Mouse (Mus musculus): ENCODE results near the gene Polh.

DNA sequence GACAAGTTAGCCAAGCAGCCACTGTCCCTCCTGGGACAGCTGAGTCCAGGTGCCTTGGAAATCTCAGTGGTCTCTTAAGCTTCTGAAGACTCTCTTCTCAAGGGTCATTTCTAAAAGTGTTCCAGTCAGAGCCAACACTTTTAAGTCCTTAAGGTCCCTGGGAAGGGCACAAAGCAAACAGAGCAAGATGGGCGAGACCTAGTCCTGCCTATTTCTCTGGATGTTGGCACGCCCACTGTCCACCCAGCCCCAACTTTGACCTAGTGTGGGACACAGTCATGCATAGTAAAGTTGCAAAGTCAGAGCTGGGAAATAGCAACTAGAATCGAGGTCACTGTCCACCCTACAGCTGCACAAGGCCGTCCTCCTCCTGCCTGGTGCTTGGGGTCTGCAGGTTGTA, 40.5 kb upstream of the Polh start:
- TF ChIP-seq CTCF (IDR thresholded peaks at IDR 0.05; ENCODE audit: extremely low read depth, insufficient read depth, low read length) (no peak), POLR2A (IDR thresholded peaks at IDR 0.05; ENCODE audit: extremely low read depth, insufficient read depth, low read length) (0 out of 2 replicates have a peak, but pooled peaks have one; percentile 9)

Measured in cortical plate, adult 2 months (tissue).